Mouse (Mus musculus): Measurements from ENCODE around the gene Lrp10.

DNA sequence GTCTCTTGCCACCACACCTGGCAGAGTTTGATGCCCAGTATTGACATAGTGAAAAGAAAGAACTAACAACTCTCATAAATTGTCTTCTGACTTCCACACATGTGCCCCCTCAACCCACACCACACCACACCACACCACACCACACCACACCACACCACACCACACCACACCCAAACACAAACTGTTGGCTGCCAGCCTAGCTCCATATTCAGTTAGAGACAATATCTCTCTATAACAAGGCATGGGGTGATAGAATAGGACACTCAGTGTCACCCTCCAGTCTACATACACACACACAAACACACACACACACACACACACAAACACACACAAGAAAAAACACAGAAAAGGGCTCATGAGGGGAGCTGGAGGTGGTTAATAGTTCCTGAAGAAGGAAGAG is 24.4 kb downstream of the Lrp10 start:
- TF ChIP-seq GATA1 (IDR thresholded peaks at IDR 0.05; ENCODE audit: low read length) = no peak
- TF ChIP-seq TAL1 (IDR thresholded peaks at IDR 0.05; ENCODE audit: low read length) = no peak

Data from erythroblast, embryonic 14.5 days (primary cell).